Mouse (Mus musculus): ENCODE results near the gene Gm28230. TPM values are rescaled to one million over a fixed set of nuclear protein-coding genes. Genes with fewer than 3 reads are reported as not detected.

The Gm28230 gene
- total RNA-seq, 2 experiments from 2014 or later: not detected

DNA sequence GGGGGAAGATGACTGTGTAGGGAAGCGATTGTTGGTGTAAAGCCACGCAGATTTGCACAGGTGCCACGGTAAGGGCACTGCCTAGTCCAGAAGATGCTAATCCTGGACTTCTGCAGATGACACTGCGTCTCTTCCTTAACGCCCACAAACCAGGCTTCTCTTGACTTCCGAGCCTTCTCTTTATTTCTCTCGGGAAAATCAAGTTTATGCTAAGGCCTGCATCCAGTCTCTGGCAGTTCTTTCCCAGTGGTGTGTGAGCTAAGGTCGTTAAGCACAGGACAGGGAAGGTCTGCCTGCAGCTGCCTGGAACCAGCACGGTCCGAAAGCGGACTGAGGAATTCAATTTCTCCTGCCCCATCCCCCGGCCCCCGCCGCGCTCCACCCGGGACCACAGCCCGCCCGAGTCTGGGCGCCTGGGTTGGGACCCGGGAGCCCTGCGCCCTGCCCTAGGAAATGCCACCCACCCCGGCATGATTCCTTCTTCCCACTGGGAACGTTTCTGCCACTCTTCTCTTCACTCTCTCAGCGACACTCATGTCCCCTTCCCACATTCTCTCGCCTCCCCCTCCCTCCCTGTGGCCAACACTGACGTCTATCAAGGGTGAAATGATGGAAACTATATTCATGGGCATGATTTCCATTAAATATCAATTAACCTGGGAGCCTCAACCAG, 22.7 kb upstream of the Gm28230 start:
- no peak for DNase-seq

DNA sequence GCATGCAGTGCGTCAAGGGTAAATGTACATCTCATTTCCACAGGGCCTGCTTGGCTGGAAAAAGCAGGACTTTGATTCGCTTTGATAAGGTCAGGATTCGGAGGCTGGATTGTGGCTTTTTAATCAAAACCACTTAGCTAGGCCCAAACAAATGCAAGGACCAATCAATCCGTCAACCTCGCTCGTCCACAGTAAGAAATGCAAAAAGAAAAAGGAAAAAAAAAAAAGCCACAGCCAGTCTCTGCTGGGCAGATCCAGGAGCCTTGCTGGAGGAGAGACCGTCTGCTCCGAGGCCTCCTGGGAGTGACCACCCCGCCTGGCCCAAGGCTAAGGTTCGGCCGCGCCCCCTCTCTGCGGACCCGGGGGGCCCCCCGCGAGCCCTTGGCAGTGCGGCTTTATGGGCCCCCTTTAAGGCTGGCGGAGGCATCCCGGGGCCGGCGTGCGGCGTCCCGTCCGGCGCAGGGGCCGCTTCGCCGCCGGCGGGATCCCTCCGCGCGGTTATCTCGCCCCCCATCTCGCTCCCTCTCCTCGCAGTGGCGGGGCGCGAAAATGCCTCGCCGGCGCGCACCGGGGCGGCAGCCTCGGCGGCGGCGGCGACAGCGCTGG, 22.0 kb upstream of the Gm28230 start, which contains the start of gene Hoxd8:
Hoxd8 (plus strand) TSS at position 223 of the 606 bp plus-strand sequence.
- DNase-seq: peak in 1 of 2 experiments; percentile 41

DNA sequence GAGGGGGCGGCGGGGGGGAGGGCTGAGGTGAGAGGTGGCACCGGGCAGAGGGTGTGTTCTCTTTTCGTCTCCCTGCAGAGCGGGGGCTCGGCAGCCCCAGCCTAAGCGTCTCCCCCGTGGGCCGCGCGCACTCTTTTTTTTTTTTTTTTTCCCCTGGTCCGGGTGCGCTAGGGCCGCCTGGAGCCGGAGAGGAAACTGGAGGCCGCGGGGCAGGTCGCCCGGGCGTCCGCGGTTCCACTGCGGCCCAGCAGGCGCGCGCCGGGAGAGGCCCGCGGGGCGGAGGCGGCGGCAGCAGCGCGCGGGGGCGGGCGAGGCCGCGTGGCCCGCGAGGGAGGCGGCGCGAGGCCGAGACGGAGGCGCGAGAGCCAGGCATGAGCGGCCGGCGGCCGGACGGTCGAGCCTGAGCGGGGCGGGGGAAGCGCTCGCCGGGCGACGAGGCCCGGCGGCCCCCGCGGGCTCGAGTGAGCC, 21.5 kb upstream of the Gm28230 start:
- no peak for DNase-seq

DNA sequence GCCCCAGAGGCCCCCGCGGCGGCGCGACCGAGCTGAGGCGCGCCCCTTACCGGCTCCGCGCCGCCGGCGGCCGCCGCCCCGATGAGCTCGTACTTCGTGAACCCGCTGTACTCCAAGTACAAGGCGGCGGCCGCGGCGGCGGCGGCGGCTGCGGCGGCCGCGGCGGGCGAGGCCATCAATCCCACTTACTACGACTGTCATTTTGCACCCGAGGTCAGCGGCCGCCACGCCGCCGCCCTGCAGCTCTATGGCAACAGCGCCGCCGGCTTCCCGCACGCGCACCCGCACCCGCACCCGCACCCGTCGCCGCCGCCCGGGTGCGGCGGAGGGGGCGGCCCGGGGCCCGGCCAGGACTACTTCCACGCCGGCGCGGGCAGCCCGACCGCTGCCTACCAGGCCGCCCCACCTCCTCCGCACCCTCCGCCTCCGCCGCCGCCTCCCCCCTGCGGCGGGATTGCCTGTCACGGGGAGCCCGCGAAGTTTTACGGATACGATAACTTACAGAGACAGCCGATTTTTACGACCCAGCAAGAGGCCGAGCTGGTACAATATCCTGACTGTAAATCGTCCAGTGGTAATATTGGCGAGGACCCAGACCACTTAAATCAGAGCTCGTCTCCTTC, 20.9 kb upstream of the Gm28230 start:
- no peak for DNase-seq

DNA sequence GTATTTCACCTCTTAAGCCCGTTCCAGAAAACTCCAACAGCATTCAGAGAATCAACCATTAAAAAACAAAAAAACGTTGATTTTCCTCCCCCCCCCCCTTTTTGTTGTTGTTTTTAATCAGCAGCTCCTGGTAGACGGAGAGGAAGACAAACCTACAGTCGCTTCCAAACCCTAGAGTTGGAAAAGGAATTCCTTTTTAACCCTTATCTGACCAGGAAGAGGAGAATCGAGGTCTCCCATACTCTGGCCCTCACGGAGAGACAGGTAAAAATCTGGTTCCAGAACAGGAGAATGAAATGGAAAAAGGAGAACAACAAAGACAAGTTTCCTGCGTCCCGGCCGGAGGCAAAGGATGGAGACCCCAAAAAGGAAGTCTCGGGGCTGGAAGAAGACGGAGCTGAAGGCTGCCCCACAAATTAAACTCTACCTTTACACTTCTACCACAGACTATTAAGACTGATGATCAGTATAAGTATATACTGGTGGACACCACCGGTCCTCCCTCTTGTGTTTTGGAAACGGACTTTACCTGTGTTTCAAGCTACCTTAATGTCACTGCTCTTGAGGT, 20.1 kb upstream of the Gm28230 start:
- no peak for DNase-seq

DNA sequence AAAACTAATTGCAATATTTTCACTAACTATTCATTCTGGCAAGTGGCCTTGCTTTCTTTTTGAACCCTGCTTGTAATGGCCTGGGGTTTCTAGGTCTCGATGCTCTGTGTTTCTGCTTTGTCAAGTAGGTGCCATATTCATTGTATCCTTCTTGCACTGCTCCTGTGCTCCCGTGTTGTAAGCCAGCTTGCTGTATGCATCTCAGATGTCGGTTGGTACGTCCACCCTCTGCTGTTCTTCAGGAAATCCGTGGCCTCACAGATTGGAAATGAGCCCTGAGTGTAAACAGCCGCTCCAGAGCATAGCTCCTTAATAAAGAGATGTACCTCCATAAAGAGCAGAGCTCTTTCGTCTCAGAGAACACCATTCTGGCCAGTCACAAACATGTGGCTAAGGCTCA, 18.9 kb upstream of the Gm28230 start:
- DNase-seq: no peak

DNA sequence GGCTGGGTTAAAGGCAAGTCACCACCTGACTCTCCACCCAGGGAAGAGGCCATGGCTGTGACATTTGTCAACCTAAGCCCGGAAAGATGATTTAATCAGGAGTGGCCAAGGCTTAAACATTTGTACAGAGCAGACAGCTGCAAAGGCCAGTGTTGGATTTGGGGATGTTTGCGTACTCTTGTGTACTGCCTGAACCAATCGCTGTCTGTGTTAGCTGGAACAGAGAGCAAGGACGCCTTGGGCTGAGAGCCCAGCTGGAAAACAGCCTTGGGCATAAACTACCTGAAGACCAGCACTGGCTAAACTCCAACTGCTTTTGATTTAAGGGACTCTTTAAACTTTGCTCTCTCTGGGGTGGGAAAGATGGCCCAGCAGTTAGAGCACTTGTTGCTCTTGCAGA, 17.9 kb upstream of the Gm28230 start:
- no peak for DNase-seq

DNA sequence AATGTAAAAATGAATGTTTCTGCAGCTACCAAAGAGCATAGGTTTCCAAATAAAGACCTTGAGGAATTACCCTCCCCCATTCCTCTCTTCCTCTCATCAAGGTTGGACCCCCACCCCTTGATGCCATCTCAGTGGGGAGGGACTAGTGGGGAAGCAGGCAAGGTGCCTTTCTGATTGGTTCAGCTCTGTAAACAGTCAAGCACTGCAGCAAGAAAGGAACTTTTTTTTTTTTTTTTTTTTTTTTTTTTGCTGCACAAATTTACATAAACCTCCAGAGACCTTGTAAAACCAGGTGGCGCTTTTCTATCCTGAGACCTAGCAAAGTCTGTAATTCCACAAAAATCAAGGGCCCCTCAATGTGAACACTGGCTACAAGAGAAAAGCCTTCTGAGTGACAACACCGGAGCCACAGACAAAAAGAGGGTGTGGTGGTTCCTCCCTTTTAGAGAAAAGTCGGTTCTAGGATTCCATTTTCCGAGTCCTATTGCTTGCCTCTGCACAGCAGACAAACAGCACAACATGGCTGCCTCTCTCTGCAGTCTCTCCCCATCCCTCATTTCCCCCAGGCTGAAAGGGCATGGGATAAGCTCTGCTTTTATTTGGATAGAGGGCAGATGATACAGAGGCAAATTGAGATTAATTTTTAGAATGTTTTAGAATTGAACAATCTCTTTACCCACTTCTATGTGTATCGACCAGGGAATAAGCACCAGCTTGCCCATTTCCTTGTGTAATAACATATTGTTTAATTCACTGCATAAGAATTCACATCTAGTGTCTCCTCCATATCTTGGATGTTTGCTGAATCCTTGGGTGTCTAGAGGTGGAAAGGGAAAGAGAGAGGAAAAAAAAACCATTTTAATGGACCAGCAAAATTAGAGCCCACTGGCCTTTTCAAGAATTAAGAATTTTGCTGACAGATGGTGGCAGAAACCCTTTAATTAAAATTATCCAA, 16.8 kb upstream of the Gm28230 start:
- DNase-seq: no peak

DNA sequence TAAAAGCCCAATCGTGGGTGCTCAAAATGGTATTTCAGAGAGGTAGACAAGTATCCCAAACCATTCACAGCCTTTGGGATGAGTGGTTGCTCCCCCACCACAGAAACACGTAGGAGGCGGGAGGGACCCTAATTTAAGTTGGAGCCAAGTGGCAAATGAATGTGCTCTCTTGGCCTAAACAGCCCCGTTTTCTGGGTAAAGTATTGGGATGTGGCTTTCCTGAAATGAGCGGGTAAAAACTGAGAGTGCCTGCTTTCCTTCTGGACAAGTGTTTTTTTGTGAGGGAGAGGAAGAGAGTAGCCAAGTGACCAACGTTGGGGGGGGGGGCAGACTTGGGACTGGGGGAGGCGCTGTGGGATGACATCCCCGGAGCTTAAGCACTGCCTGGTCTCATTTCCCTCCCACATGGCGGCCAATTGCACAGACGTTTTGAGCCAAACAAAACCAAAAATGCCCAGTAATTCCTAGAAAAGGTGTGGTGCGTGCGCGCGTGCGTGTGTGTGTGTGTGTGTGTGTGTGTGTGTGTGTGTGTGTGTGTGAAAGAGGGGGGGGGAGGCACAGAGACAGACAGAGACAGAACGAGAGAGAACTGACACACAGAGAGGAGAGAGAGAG, 15.5 kb upstream of the Gm28230 start:
- DNase-seq: peak in 1 of 2 experiments; percentile 9

DNA sequence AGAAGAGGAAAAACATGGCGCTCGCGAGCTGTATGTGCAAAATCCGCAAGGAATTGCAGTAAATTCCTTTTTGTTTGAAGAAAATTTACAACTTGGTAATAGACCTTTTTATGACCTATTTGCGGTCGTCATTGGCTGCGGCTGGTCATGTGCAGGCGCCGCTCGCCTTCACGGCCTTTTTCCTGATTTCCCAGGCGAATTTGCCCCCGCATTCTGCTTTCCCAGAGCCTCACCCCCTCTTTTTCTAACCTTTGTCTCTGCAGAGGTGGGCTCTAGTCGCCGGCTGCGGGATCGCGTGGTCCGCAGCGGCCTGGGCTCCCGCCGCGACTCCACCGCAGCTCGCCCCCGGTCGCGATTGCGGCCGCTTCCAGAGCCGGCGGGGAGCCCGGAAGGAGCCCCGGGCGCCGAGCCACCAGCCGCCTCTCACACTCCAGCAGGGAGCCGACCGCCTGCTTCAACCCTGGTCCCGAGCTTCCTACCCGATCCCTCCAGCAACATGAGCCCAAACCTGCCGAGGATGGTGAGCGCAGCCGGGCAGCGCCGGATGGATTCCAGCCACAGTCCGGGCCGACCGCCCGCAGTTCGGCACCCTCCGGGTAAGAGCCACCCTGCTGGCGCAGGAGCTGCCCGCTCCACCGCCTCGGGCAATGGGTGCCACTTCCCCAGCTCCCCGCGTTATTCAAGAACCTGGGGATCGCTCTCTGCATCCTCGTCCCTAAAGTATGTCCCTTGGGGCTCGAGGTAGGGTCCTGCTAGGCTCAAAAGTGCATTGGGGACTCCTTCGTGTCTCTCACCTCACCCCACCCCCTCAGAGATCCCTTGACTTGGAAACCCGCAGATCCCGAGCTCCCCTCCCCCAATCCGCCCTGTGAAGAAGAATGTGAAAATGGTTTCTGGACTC, 14.6 kb upstream of the Gm28230 start, which contains the start of the genes Hoxd3 and Hoxd4:
Hoxd3 (plus strand) TSS at position 207 of the 901 bp plus-strand sequence.
Hoxd4 (plus strand) TSS at position 209 of the 901 bp plus-strand sequence.
- peak in 1 of 2 experiments; percentile 50 for DNase-seq

DNA sequence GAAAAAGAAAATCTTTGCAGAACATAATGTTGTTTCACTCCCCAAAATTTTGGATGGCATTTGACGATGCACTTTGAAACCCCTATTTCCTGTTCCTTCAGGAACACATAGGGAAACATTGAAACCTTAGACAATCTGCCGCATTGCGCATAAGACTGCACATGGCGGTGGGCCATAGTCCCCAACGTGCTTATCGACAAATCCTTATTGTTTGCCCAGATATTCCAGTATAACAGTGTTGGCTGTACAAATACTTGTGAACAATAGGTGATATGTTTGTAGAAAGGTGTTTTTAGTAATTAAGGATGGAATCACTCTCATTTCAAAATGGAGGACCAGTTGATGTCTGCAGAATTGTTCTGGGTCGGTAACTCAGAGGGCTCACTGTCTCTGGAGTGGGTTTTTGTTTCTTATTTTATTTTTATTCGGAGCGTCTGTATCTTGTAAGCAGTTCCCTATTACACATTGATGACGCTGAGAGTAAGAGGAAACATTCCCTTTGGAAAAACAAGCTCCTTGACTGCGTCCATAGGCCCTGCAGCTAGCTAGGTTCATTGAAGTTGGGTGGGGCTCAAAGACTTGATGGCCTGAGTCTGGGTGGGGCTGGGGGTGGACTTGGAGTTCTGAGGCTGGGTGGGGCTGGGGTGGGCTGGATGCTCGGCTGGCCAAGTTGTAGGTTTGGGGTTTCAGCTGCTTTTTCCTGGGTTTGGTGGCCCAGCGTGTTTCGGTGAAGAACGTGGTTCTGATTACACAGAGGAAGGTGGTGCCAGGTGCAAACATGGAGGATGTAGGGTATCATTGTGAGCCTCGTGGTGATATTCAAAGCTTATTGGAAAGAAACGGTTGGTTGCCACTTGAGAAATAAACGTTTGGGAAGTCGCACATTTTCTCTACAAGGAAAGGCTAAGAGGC, 13.0 kb upstream of the Gm28230 start:
- DNase-seq: peak in 1 of 2 experiments; percentile 8

DNA sequence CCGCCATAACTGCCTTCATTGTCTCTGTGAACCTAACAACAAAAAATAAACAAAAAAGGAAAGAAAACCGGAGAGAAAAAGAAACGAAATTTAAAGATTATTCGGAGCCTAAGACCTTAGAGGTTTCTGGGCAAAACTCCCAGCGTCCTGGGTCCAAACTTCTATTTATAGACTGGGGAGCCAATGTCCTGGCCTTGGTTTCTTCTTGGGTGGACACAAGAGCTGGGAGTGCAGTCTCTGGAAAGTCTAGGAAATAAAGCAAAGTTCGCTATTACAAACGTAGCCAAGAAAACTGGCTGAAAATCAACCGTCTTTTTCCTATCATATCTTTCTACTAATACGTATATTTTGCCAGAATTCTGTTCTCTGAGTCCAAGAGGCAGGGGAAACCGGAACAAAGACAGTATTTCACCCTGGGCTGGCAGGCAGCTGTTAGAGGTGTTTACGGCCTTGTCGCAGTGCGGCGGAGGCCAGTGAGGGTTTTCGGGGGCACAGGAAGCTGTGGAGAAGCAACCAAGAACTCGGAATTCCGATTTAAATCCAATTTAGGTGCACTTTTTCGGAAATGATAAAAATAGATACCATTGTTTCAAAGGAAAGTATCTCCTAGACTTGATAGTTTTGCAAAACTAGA, 12.3 kb upstream of the Gm28230 start:
- DNase-seq: peak in 1 of 2 experiments; percentile 8

DNA sequence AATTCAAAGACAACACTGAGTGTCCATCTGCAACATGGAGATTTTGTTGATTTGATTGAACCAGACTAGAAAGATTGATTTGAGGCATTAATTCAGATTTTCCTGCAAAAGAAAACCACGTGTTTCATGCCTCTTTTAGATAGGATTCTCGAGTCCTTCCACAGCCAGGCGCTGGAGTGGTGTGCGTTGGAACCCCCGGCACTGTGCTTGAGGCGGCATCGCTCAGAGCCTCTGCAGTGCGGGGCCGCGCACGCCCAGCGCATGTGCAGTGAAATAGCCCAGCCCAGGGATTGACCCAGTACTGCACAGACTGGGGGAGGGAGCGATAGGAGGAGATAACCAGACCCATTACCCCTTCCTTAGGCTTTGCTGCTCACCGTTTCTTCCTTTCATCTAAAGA, 11.6 kb upstream of the Gm28230 start:
- DNase-seq: no peak

DNA sequence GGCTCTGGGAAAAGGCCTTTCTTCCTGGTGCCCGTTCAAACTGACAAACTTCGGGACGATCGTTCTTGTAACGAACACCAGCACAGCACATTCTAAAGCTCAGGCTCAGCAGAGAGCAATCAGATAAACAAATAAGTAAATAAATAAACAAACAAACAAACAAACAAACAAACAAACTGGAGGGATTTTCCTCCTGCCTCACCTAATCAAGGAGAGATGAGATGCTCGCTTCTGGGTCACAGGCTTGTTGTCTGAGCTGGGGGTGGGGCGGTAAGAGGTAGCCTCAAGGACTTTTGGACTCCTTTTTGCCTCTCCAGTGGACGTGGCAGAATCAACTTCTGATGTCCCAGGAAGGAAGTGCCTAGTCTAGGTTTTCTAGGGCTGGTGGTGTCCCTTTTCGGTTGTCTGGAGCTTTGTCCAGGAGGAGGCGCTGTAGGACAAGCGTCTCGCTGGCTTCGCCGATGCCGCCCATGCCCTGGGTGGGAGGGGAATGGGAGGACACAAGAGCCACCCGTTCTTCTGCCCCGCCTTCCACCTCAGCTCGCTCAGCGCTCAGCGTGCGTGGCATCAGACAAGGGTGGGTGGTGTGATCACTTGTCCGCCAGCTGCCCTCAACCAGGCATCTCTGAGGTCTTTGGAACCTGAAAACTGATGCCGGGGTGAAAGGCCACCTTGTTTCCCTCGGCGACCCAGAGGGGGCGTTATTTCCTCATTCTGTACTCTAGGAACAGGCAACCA, 10.9 kb upstream of the Gm28230 start:
- peak; percentile 81 to 91 for DNase-seq

DNA sequence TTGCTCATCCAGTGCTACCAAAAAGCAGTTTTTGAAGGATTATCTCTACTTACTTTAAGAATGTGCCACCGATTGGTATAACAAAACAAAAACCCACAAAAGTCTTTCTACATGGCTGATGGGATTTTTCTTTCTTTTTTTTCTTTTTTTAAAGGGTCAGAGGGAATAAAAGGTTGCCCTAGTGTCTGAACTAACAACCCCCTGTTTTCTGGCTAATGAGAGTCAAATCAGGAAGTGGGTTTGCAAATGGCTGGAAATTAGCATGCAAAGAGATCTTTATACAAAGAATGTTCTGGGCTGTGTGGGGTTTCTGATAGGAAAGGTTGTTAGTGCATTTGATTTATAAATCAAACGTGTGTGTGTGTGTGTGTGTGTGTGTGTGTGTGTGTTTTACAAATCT, 6.1 kb upstream of the Gm28230 start:
- no peak for DNase-seq

DNA sequence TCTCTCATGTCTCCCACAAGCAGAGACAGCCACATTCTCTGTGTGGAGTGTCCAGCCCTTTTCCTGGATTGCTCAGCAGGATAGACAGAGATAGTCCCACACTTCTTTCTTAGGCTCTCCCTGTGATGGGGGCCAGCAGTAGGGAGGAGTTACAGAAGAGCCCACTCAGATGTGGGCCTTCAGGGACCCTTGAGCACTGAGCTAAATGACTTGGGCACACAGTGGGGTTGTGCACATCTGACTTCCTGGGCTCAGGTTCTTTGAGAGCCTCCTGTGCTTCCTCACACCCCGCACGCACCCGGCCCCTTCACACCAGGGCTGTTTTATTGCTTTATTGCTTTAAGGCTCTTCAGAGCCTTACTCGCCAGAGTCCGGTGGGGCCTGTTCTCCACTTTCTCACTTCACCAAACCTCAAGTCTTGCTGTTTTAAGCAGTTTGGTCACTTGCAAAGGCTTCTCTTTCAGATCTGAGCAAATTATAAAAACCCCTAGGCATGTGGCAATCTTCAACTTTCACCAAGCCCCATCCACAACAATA, 5.5 kb upstream of the Gm28230 start:
- DNase-seq: no peak

DNA sequence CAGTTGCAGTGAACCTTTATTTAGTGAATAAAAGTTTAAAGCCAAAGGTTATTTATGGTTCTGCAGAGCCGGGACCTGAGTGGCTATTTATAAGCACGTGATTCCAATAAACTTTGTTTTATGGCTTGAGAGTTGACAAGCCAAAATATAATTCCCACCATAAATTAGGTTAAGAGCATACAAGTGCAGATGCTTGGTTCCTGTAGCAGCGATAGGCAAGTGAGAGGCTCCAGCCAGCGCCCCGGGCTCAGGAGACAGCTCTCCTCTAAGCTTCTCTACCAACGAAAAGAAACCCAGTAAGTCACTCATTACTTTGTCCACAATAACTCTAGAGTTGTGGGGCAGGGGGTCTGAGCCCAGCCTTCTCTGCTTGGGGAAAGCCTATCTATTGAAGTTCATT, 4.6 kb upstream of the Gm28230 start:
- DNase-seq: no peak

Measured in heart, adult 18-20 months (tissue).